Mouse (Mus musculus) cerebellum, postnatal 25 days (tissue): ENCODE data around the gene Mfsd4b1.

Experiments
- DNase-seq, 2 experiments: peaks; one replicate each; pipeline ENCODE4 v3.0.0; 2021; ENCODE audit warnings: mixed read lengths in 2 of 2

Gene Mfsd4b1

GRCm38 (mm10) chr10:39958266-39958665, 66.8 kb downstream of the Mfsd4b1 start:
- DNase-seq = no peak

GRCm38 (mm10) chr10:39956340-39956878, 68.7 kb downstream of the Mfsd4b1 start:
- no peak for DNase-seq

GRCm38 (mm10) chr10:39955163-39955562, 69.9 kb downstream of the Mfsd4b1 start:
- DNase-seq = no peak
